ENCODE assay signal across 18 mouse cellular contexts in genomic region chr11:7237712-7238111, GRCm38 (mm10). TPM values are rescaled to one million over a fixed set of nuclear protein-coding genes. Genes with fewer than 3 reads are reported as not detected.
A peak's percentile ranks its signal among the peaks of the same experiment; 100 is the strongest.
DNase-seq lines count a peak whose midpoint lies in the region; ATAC-seq and TF ChIP-seq lines count a peak whose summit lies in the region.
"Had no signal": no experiment of that assay in that cellular context is flagged by ENCODE, and none has a peak within 500 bp of the region (broad histone marks: within the 10 kb centered on the region; RNA-seq: fewer than 3 reads in every experiment).

No protein-coding gene starts in this region.

- peak; percentile 68 for ATAC-seq in heart, embryonic 16.5 days (replicated peaks; ENCODE audit: extremely low read depth, insufficient read depth, low FRiP score)
- ATAC-seq in stomach, postnatal 0 days (ENCODE audit: low FRiP score, low TSS enrichment) = peak; percentile 88

- DNase-seq in adrenal gland, adult (ENCODE audit: inconsistent age in 2 of 2, low spot score in 1 of 2) = peak; percentile 21 to 64
- no peak for DNase-seq in adrenal gland, adult 8-10 months
- no peak for DNase-seq in heart, adult 2 months
- DNase-seq in right cerebral cortex, adult 18-20 months = peak; percentile 8
- DNase-seq in right cerebral cortex, postnatal 4 days = no peak
- peak; percentile 25 for DNase-seq in stomach, postnatal 0 days (ENCODE audit: low spot score)
- DNase-seq in embryo, embryonic 10.5 days (ENCODE audit: low spot score) = no peak
- DNase-seq: cerebellum, postnatal 25 days; gastrocnemius, postnatal 25 days; layer of hippocampus, adult 9-11 months; right cerebral cortex, postnatal 25 days had no signal

- WGBS in heart, embryonic 16.5 days = 38% methylated on average over 6 of the region's 6 CpGs
- 22% methylated on average over 6 of the region's 6 CpGs for WGBS in heart, adult 2 months
- 40% methylated on average over 6 of the region's 6 CpGs for WGBS in stomach, postnatal 0 days

- no peaks in the 10 kb centered on the region for H3K9me3 ChIP-seq in heart, embryonic 16.5 days (replicated peaks; ENCODE audit: control insufficient read depth, low read length)
- H3K9me3 ChIP-seq in stomach, postnatal 0 days (ENCODE audit: control insufficient read depth, low read length) = no peaks in the 10 kb centered on the region
- H3K9me3 ChIP-seq: embryonic facial prominence, embryonic 15.5 days; hindbrain, embryonic 15.5 days; midbrain, embryonic 10.5 days had no signal

- intact Hi-C loops in heart, adult 2 months (cut with DNase I) = no loop called here

- 0 out of 2 replicates have a peak, but pooled peaks cover 2% of the 10 kb centered on the region for H3K4me1 ChIP-seq in heart, embryonic 16.5 days (ENCODE audit: control insufficient read depth, insufficient read depth, low read length)
- peaks cover 3% of the 10 kb centered on the region; the same call in 1 of the 2 replicates for H3K4me1 ChIP-seq in heart, adult 2 months (ENCODE audit: control insufficient read depth, insufficient read depth, low read length)
- no peaks in the 10 kb centered on the region; the same call in 1 of the 2 replicates for H3K4me1 ChIP-seq in stomach, postnatal 0 days (replicated peaks; ENCODE audit: control insufficient read depth, insufficient read depth)
- H3K4me1 ChIP-seq: hindbrain, embryonic 15.5 days had no signal

- no peaks in the 10 kb centered on the region for H3K79me2 ChIP-seq in heart, adult 2 months (replicated peaks; ENCODE audit: control insufficient read depth, insufficient read depth, low read length)

- no peak for TF ChIP-seq EP300 in heart, adult 2 months (IDR thresholded peaks at IDR 0.05; ENCODE audit: insufficient read depth, low read depth, low read length)
- no peak for TF ChIP-seq EP300 in stomach, postnatal 0 days (optimal IDR thresholded peaks at IDR 0.05)

- no peak overlapping the region for H3K9ac ChIP-seq in heart, embryonic 16.5 days (ENCODE audit: low read length)
- no peak overlapping the region for H3K9ac ChIP-seq in heart, adult 2 months (ENCODE audit: low read depth, low read length)
- H3K9ac ChIP-seq in stomach, postnatal 0 days (ENCODE audit: low read length) = no peak overlapping the region
- H3K9ac ChIP-seq: embryonic facial prominence, embryonic 15.5 days; hindbrain, embryonic 15.5 days; liver, embryonic 14.5 days had no signal

- no peak for TF ChIP-seq POLR2A in heart, adult 2 months (IDR thresholded peaks at IDR 0.05; ENCODE audit: insufficient read depth, low read depth, low read length)

- no peaks in the 10 kb centered on the region for H3K36me3 ChIP-seq in heart, embryonic 16.5 days (ENCODE audit: control insufficient read depth, insufficient read depth)
- no peaks in the 10 kb centered on the region for H3K36me3 ChIP-seq in heart, adult 2 months (ENCODE audit: control insufficient read depth, insufficient read depth, low read length)
- H3K36me3 ChIP-seq in stomach, postnatal 0 days (ENCODE audit: control insufficient read depth, insufficient read depth, low read length) = no peaks in the 10 kb centered on the region
- H3K36me3 ChIP-seq: embryonic facial prominence, embryonic 15.5 days; hindbrain, embryonic 15.5 days; midbrain, embryonic 10.5 days had no signal

- peak overlapping the region; percentile 54 for H3K27ac ChIP-seq in heart, embryonic 16.5 days (ENCODE audit: low read length)
- no peak overlapping the region for H3K27ac ChIP-seq in heart, adult 2 months
- H3K27ac ChIP-seq in stomach, postnatal 0 days (replicated peaks) = no peak overlapping the region; the same call in 1 of the 2 replicates
- H3K27ac ChIP-seq: embryonic facial prominence, embryonic 15.5 days; hindbrain, embryonic 15.5 days; kidney, postnatal 0 days; liver, embryonic 14.5 days; midbrain, embryonic 10.5 days had no signal

- H3K27me3 ChIP-seq in heart, embryonic 16.5 days (ENCODE audit: control insufficient read depth, insufficient read depth, low read length) = no peaks in the 10 kb centered on the region
- no peaks in the 10 kb centered on the region for H3K27me3 ChIP-seq in heart, adult 2 months (ENCODE audit: control insufficient read depth, insufficient read depth, low read length)
- H3K27me3 ChIP-seq in stomach, postnatal 0 days (ENCODE audit: control insufficient read depth, insufficient read depth, low read length) = no peaks in the 10 kb centered on the region
- H3K27me3 ChIP-seq: embryonic facial prominence, embryonic 15.5 days; hindbrain, embryonic 15.5 days had no signal

- H3K4me2 ChIP-seq in heart, embryonic 16.5 days (ENCODE audit: low read depth, low read length) = no peak overlapping the region
- H3K4me2 ChIP-seq in stomach, postnatal 0 days (replicated peaks; ENCODE audit: low read depth) = no peak overlapping the region
- H3K4me2 ChIP-seq: embryonic facial prominence, embryonic 15.5 days; hindbrain, embryonic 15.5 days had no signal

- no peak overlapping the region for H3K4me3 ChIP-seq in heart, embryonic 16.5 days (ENCODE audit: low read length)
- H3K4me3 ChIP-seq in heart, adult 2 months = no peak overlapping the region
- H3K4me3 ChIP-seq in stomach, postnatal 0 days (ENCODE audit: low read depth, low read length) = no peak overlapping the region
- H3K4me3 ChIP-seq: embryonic facial prominence, embryonic 15.5 days; hindbrain, embryonic 15.5 days; midbrain, embryonic 10.5 days had no signal

- TF ChIP-seq CTCF in heart, adult 2 months (IDR thresholded peaks at IDR 0.05) = no peak
- TF ChIP-seq CTCF in stomach, postnatal 0 days (IDR thresholded peaks at IDR 0.05; ENCODE audit: low read depth) = no peak

RNA-seq across cellular contexts. Expression of gene Igfbp3, which starts 24.0 kb away (rescaled TPM):
- total RNA-seq in adrenal gland, adult 8-10 months (2022) = 10 to 100 TPM; 46.2 to 81.3 (median 69.4) TPM
- 36.3 and 41.1 TPM in 2 replicates for polyA plus RNA-seq in heart, embryonic 16.5 days (2015; fragmentation: Nextera tagmentation; extraction: Ambion mirVana)
- total RNA-seq in heart, adult 2 months (2021) = 10 to 100 TPM; 32.2 to 40.4 TPM
- 20.8 and 31.0 TPM in 2 replicates for polyA plus RNA-seq in heart, adult 2 months (2012; rRNA removed)
- 46.0 and 50.6 TPM in 2 replicates for polyA plus RNA-seq in stomach, postnatal 0 days (2015; fragmentation: Nextera tagmentation; extraction: Ambion mirVana)

RNA-seq across cellular contexts. Expression of gene Igfbp1, which starts 40.1 kb away (rescaled TPM):
- total RNA-seq in adrenal gland, adult 8-10 months (2022) = not detected
- polyA plus RNA-seq in heart, embryonic 16.5 days (2015; fragmentation: Nextera tagmentation; extraction: Ambion mirVana) = 0.19 and 0.45 TPM in 2 replicates
- not detected for total RNA-seq in heart, adult 2 months (2021)
- not detected in 2 replicates for polyA plus RNA-seq in heart, adult 2 months (2012; rRNA removed)
- 2.3 and 4.5 TPM in 2 replicates for polyA plus RNA-seq in stomach, postnatal 0 days (2015; fragmentation: Nextera tagmentation; extraction: Ambion mirVana)
- total RNA-seq: gastrocnemius, postnatal 25 days had no signal

RNA-seq across cellular contexts. Expression of gene Gm11985, which starts 49.3 kb away (rescaled TPM):
- not detected for total RNA-seq in adrenal gland, adult 8-10 months (2022)
- polyA plus RNA-seq in heart, embryonic 16.5 days (2015; fragmentation: Nextera tagmentation; extraction: Ambion mirVana) = not detected in 2 replicates
- not detected for total RNA-seq in heart, adult 2 months (2021)
- polyA plus RNA-seq in heart, adult 2 months (2012; rRNA removed) = not detected in 2 replicates
- polyA plus RNA-seq in stomach, postnatal 0 days (2015; fragmentation: Nextera tagmentation; extraction: Ambion mirVana) = not detected in 2 replicates
- total RNA-seq: gastrocnemius, postnatal 25 days; left cerebral cortex, postnatal 14 days had no signal
- polyA plus RNA-seq: embryonic facial prominence, embryonic 15.5 days; kidney, postnatal 0 days; liver, embryonic 14.5 days; midbrain, embryonic 10.5 days had no signal

Comparison
In these comparisons a context has a peak if more than half of its experiments do, and no peak if none do; other contexts are left out.
1. DNase-seq: peak in adrenal gland, adult (2 of 2), right cerebral cortex, adult 18-20 months (single experiment) and stomach, postnatal 0 days (single experiment); none in adrenal gland, adult 8-10 months (single experiment), heart, adult 2 months (0 of 2), right cerebral cortex, postnatal 4 days (single experiment) and embryo, embryonic 10.5 days (single experiment).